Mouse (Mus musculus): ENCODE results near the gene Ric8a. TPM values are rescaled to one million over a fixed set of nuclear protein-coding genes. Genes with fewer than 3 reads are reported as not detected.
"Not testable (repeated sequence)": the region's sequence is repeated elsewhere in the genome, so short reads cannot be mapped to it uniquely, and the experiment has no call there.

The Ric8a gene
- polyA plus RNA-seq, 1 experiment = 104 TPM

DNA sequence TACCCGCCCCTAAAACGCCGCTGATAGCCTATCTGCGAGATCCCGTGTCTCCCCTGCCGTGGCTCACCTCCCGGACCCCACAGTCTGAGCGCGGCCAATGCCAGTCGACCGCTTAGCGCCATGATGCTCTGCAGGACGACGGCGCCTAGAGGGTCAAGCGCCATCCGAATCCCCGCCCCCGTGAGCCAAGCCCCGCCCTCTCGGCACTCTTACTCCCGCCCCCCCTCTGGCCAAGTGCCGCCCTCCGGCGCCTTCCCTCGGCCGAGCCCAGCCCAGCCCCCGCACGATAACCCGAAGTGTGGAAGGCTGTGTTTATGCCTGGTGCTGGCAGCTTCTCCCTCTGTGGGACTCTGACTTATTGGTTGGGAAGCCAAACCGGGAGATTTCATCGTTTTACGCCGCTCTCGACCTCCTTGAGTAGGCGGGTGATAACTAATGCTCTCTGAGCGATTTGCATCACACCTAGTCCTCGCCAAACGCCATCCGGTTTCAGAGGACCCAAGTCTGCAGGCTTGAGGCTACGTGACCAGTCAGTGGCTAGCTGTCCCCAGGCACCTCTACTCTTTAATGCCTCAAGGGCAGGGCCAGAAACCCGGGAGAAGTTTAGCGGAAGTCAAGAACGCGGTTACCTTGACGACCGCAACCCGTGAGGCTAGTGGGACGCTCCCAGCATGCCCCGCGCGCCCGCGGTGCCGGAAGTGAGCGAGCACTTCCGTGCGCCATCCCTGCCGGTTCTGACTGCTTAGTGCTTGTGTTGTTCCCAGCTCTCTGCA is 25.1 kb downstream of the Ric8a start, which contains the start of the genes Psmd13 and Sirt3:
Psmd13 (plus strand) TSS at position 273 of the 773 bp plus-strand sequence.
Sirt3 (minus strand) TSS at position 614 of the 773 bp plus-strand sequence.
- TF ChIP-seq POLR2A (IDR thresholded peaks at IDR 0.05; ENCODE audit: low read depth, low read length) (peak; percentile 33; the same call in 1 of the 2 replicates), CTCF (IDR thresholded peaks at IDR 0.05; ENCODE audit: extremely low read depth, insufficient read depth, insufficient read length, insufficient replicate concordance) (no peak)
- peak within 1 kb of the TSS; percentile 71 for H3K27ac ChIP-seq (ENCODE audit: insufficient read depth, low read length)
- DNase-seq (ENCODE audit: low read depth in 1 of 2, low spot score in 2 of 2) = peak; percentile 87 to 95
- peak within 1 kb of the TSS; percentile 82 for H3K4me3 ChIP-seq (ENCODE audit: extremely low read depth, insufficient read depth, insufficient read length)
- H3K27me3 ChIP-seq (ENCODE audit: control insufficient read depth, insufficient read depth, low read length) = no peaks in the 10 kb centered on the region
- WGBS = under 1% methylated on average over 59 of the region's 59 CpGs
- peaks cover 6% of the 10 kb centered on the region for H3K36me3 ChIP-seq (ENCODE audit: control insufficient read depth, insufficient read depth, low read length)
- H3K4me1 ChIP-seq (ENCODE audit: control insufficient read depth, insufficient read depth, insufficient read length) = peaks cover 13% of the 10 kb centered on the region; the same call in 1 of the 2 replicates

DNA sequence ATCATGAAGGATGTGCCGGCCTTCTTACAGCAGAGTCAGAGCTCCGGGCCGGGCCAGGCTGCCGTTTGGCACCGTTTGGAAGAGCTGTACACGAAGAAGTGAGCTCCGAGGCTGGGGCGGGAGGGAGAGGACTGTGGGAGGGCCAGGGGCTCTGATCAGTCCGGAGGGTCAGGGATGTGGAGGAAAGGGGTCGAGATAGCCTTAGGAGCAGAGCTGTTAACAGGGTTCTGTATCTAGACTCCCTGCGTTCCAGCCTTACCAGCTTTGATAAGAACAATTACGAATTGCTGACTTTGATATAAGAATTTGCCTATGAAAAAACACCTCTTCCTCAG is 25.7 kb downstream of the Ric8a start:
- peak overlapping the region; percentile 68 for H3K27ac ChIP-seq (ENCODE audit: insufficient read depth, low read length)

DNA sequence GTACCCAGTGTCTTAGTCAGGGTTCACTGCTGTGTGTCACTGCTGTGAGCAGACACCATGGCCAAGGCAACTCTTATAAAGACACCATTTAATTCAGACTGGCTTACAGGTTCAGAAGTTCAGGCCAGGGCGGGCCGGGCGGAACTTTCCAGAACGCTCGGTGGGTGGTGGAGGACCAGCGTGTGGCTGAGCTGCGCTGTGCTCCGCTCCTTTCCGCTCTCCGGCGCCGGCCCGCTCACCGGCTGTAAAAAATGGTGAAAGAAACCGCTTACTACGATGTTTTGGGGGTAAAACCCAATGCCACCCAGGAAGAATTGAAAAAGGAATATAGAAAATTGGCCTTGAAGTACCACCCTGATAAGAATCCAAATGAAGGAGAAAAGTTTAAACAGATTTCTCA is 33.9 kb downstream of the Ric8a start:
- WGBS = 97% methylated on average over 16 of the region's 16 CpGs
- not testable (repeated sequence) for H3K27me3 ChIP-seq (ENCODE audit: control insufficient read depth, insufficient read depth, low read length); DNase-seq (ENCODE audit: low read depth in 1 of 2, low spot score in 2 of 2); H3K27ac ChIP-seq (ENCODE audit: insufficient read depth, low read length); H3K4me1 ChIP-seq (ENCODE audit: control insufficient read depth, insufficient read depth, insufficient read length); H3K4me3 ChIP-seq (ENCODE audit: extremely low read depth, insufficient read depth, insufficient read length)
- H3K36me3 ChIP-seq (ENCODE audit: control insufficient read depth, insufficient read depth, low read length) = peaks cover 41% of the 10 kb centered on the region

More for the DNA sequence above, 25.7 kb downstream of the Ric8a start:
- Histone ChIP-seq H3K36me3 (ENCODE audit: control insufficient read depth, insufficient read depth, low read length) (peaks cover 10% of the 10 kb centered on the region), H3K4me1 (ENCODE audit: control insufficient read depth, insufficient read depth, insufficient read length) (peaks cover 12% of the 10 kb centered on the region; the same call in 1 of the 2 replicates), H3K27me3 (ENCODE audit: control insufficient read depth, insufficient read depth, low read length) (no peaks in the 10 kb centered on the region), H3K4me3 (ENCODE audit: extremely low read depth, insufficient read depth, insufficient read length) (peak overlapping the region; percentile 82)
- DNase-seq (ENCODE audit: low read depth in 1 of 2, low spot score in 2 of 2) = no peak
- TF ChIP-seq CTCF (IDR thresholded peaks at IDR 0.05; ENCODE audit: extremely low read depth, insufficient read depth, insufficient read length, insufficient replicate concordance) (no peak), POLR2A (IDR thresholded peaks at IDR 0.05; ENCODE audit: low read depth, low read length) (no peak)
- WGBS = 0% methylated on average over 12 of the region's 12 CpGs

DNA sequence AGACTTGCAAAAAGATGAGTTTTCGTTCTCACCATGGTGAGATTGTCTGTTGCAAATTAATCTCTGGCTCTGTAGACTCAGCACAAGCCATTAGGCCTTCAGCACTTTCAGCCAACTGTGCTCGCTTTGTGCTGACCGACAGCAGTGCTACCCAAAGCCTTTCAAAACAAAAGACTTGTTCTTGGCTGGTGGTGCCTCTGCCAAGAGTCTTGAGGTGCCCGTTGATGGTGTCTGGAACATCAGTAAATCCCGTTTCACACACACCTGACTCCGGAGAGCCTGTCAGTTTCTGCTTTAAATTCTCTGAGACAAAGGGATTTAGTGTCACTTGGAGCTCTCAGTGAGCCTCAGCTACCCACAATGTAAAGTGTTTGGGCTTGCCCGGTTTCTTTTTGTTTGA is 37.3 kb downstream of the Ric8a start:
- TF ChIP-seq POLR2A (IDR thresholded peaks at IDR 0.05; ENCODE audit: low read depth, low read length) (no peak), CTCF (IDR thresholded peaks at IDR 0.05; ENCODE audit: extremely low read depth, insufficient read depth, insufficient read length, insufficient replicate concordance) (no peak)
- no peak for DNase-seq (ENCODE audit: low read depth in 1 of 2, low spot score in 2 of 2)
- Histone ChIP-seq H3K4me3 (ENCODE audit: extremely low read depth, insufficient read depth, insufficient read length) (no peak overlapping the region), H3K4me1 (ENCODE audit: control insufficient read depth, insufficient read depth, insufficient read length) (no peaks in the 10 kb centered on the region), H3K27me3 (ENCODE audit: control insufficient read depth, insufficient read depth, low read length) (no peaks in the 10 kb centered on the region), H3K36me3 (ENCODE audit: control insufficient read depth, insufficient read depth, low read length) (peaks cover 34% of the 10 kb centered on the region), H3K27ac (ENCODE audit: insufficient read depth, low read length) (no peak overlapping the region)
- WGBS = 93% methylated on average over 7 of the region's 7 CpGs

DNA sequence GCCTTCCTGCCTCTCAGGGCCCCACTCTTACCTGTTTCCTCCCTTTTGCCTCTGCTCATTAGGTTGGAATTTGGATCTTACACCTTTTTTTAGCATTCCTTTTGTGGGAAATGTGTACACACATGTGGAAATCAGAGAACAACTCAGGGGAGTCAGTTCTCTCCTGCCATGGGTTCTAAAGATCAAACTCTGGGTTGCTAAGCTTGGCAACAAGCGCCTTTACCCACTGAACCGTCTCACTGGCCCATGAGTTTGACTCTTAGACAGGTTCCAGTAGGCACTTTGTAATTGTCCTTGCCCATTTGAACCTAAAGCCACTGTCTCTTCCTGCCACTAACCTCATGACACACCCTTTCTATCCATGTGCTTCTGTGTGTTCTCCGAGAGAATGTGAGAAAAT is 37.9 kb downstream of the Ric8a start:
- Histone ChIP-seq H3K4me3 (ENCODE audit: extremely low read depth, insufficient read depth, insufficient read length) (no peak overlapping the region), H3K27me3 (ENCODE audit: control insufficient read depth, insufficient read depth, low read length) (no peaks in the 10 kb centered on the region), H3K36me3 (ENCODE audit: control insufficient read depth, insufficient read depth, low read length) (peaks cover 30% of the 10 kb centered on the region), H3K4me1 (ENCODE audit: control insufficient read depth, insufficient read depth, insufficient read length) (no peaks in the 10 kb centered on the region), H3K27ac (ENCODE audit: insufficient read depth, low read length) (no peak overlapping the region)
- no peak for DNase-seq (ENCODE audit: low read depth in 1 of 2, low spot score in 2 of 2)
- TF ChIP-seq POLR2A (IDR thresholded peaks at IDR 0.05; ENCODE audit: low read depth, low read length) (no peak), CTCF (IDR thresholded peaks at IDR 0.05; ENCODE audit: extremely low read depth, insufficient read depth, insufficient read length, insufficient replicate concordance) (no peak)
- WGBS = 92% methylated on average over 3 of the region's 3 CpGs

DNA sequence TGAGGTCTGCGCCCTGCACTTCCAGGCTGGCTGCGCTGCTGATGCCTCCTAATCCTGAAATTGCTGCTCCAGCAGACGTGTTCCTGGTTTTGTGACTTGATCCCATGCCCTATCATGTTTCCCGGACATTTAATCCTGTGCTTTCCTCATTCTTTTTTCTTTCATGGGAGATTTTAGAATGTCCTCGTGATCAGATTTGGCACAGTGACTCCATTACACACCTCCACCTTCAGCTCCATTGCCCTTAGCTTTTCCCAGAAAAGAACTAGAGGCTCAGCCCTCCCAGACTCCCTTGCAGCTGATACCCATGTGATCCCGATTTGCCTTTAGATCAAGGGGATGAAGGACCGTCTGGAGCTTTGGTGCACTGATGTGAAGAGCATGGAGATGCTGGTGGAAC is 41.1 kb downstream of the Ric8a start:
- 95% methylated on average over 7 of the region's 7 CpGs for WGBS

DNA sequence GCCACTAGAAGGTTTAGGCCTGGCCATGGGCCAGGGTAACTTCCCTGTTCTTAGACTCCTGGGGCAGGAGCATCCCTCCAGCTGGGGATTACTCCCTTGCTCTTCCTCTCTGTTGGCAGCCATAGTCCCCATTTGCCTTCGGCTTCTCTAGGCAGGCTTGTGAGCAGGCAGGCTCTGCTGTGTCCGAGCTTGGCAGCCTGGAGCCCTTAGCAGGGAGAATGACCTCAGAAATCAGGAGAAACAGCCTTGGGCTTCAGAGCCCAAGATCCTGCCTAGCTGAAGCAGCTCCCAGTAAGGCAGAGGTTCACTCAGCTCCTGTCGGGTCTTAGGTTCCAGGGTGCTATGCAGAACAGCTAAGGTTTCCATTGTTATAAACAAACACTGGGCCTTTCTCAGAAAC is 42.4 kb downstream of the Ric8a start:
- Histone ChIP-seq H3K4me3 (ENCODE audit: extremely low read depth, insufficient read depth, insufficient read length) (no peak overlapping the region), H3K27me3 (ENCODE audit: control insufficient read depth, insufficient read depth, low read length) (no peaks in the 10 kb centered on the region), H3K36me3 (ENCODE audit: control insufficient read depth, insufficient read depth, low read length) (peaks cover 18% of the 10 kb centered on the region), H3K27ac (ENCODE audit: insufficient read depth, low read length) (no peak overlapping the region), H3K4me1 (ENCODE audit: control insufficient read depth, insufficient read depth, insufficient read length) (no peaks in the 10 kb centered on the region)
- WGBS = 89% methylated on average over 3 of the region's 3 CpGs
- TF ChIP-seq POLR2A (IDR thresholded peaks at IDR 0.05; ENCODE audit: low read depth, low read length) = no peak
- no peak for TF ChIP-seq CTCF (IDR thresholded peaks at IDR 0.05; ENCODE audit: extremely low read depth, insufficient read depth, insufficient read length, insufficient replicate concordance)
- no peak for DNase-seq (ENCODE audit: low read depth in 1 of 2, low spot score in 2 of 2)

More for the DNA sequence above, 41.1 kb downstream of the Ric8a start:
- no peaks in the 10 kb centered on the region for H3K27me3 ChIP-seq (ENCODE audit: control insufficient read depth, insufficient read depth, low read length)
- DNase-seq (ENCODE audit: low read depth in 1 of 2, low spot score in 2 of 2) = no peak
- no peak for TF ChIP-seq POLR2A (IDR thresholded peaks at IDR 0.05; ENCODE audit: low read depth, low read length)
- no peak for TF ChIP-seq CTCF (IDR thresholded peaks at IDR 0.05; ENCODE audit: extremely low read depth, insufficient read depth, insufficient read length, insufficient replicate concordance)
- no peak overlapping the region for H3K27ac ChIP-seq (ENCODE audit: insufficient read depth, low read length)
- no peak overlapping the region for H3K4me3 ChIP-seq (ENCODE audit: extremely low read depth, insufficient read depth, insufficient read length)
- H3K4me1 ChIP-seq (ENCODE audit: control insufficient read depth, insufficient read depth, insufficient read length) = no peaks in the 10 kb centered on the region
- H3K36me3 ChIP-seq (ENCODE audit: control insufficient read depth, insufficient read depth, low read length) = peaks cover 24% of the 10 kb centered on the region
